Mouse (Mus musculus): ENCODE results near the gene Snx9.

GRCm38 (mm10) chr17:5807847-5808386, 33.2 kb upstream of the Snx9 start:
- no peak for TF ChIP-seq POLR2A (IDR thresholded peaks at IDR 0.05; ENCODE audit: insufficient read length, low read depth)
- no peak for TF ChIP-seq REST (IDR thresholded peaks at IDR 0.05; ENCODE audit: insufficient read depth, insufficient read length)
- TF ChIP-seq POLR2AphosphoS2 (IDR thresholded peaks at IDR 0.05; ENCODE audit: insufficient read length, low read depth): no peak
- no peak for TF ChIP-seq E2F4 (IDR thresholded peaks at IDR 0.05; ENCODE audit: insufficient read depth)
- no peak for TF ChIP-seq MYOD1 (IDR thresholded peaks at IDR 0.05; ENCODE audit: control insufficient read depth in 1 of 3, insufficient read length in 2 of 3, low read depth in 2 of 3)
- no peak for TF ChIP-seq MYOG (IDR thresholded peaks at IDR 0.05; ENCODE audit: control insufficient read depth in 1 of 3, insufficient read depth in 1 of 3, insufficient read length in 2 of 3, low read depth in 2 of 3)
- no peak for TF ChIP-seq TCF12 (IDR thresholded peaks at IDR 0.05; ENCODE audit: insufficient read depth, poor library complexity, severe bottlenecking)
- TF ChIP-seq USF1 (IDR thresholded peaks at IDR 0.05; ENCODE audit: low read depth): no peak
- TF ChIP-seq CEBPB (IDR thresholded peaks at IDR 0.05; ENCODE audit: insufficient read depth, poor library complexity, severe bottlenecking): no peak
- TF ChIP-seq MAX (IDR thresholded peaks at IDR 0.05; ENCODE audit: low read depth): no peak
- TF ChIP-seq TCF3 (IDR thresholded peaks at IDR 0.05; ENCODE audit: insufficient read length, low read depth): no peak

Data from myocyte (in vitro differentiated cells).